Mouse (Mus musculus): ENCODE results near the gene Trpm6.

GRCm38 (mm10) chr19:18749598-18750339 is at the start of gene Trpm6:
- TF ChIP-seq HCFC1 (IDR thresholded peaks at IDR 0.05; ENCODE audit: borderline replicate concordance, insufficient read depth, low read length): no peak
- no peak for TF ChIP-seq ZC3H11A (IDR thresholded peaks at IDR 0.05; ENCODE audit: borderline replicate concordance, low read depth, low read length)
- no peak for TF ChIP-seq ZNF384 (IDR thresholded peaks at IDR 0.05; ENCODE audit: low read depth, low read length)

All from ES-E14 (cell line).